Mouse (Mus musculus) granulocyte monocyte progenitor cell, adult 5-6 weeks (primary cell): ENCODE data around the gene Sstr4. TPM values are rescaled to one million over a fixed set of nuclear protein-coding genes. Genes with fewer than 3 reads are reported as not detected.
A peak's percentile ranks its signal among the peaks of the same experiment; 100 is the strongest.

ENCODE experiments used
- ATAC-seq: replicated peaks from 2 replicates; pipeline ENCODE4 v1.8.0; 2016; ENCODE audit warnings: mild to moderate bottlenecking, moderate TSS enrichment, inconsistent platforms; ENCODE audit not compliant: poor library complexity, severe bottlenecking
- total RNA-seq, 2 experiments: library from RNA; stranded (forward) in 1 of 2; stranded (reverse) in 1 of 2; fragments of 200-712, 200-1000 nt in 1 of 2; fragments of >200 nt in 1 of 2; fragmentation: Nextera tagmentation in 1 of 2; gene quantifications; 2 replicates each; pipeline ENCODE4 v1.2.3; 2014 to 2017

Sstr4 gene
- total RNA-seq, 2 experiments from 2014 or later: not detected

GRCm38 (mm10) chr2:148421706-148422105, 26.6 kb downstream of the Sstr4 start:
- ATAC-seq: no peak

GRCm38 (mm10) chr2:148425709-148426382, 30.7 kb downstream of the Sstr4 start:
- ATAC-seq: peak; percentile 24

- peak; percentile 15; the same call in 1 of the 2 replicates for ATAC-seq
Observed at GRCm38 (mm10) chr2:148427553-148427952, 32.4 kb downstream of the Sstr4 start.

- ATAC-seq: peak; percentile 83
Observed at GRCm38 (mm10) chr2:148428523-148428922, 33.4 kb downstream of the Sstr4 start.

- peak; percentile 23; the same call in 1 of the 2 replicates for ATAC-seq
Observed at GRCm38 (mm10) chr2:148429001-148429505, 33.9 kb downstream of the Sstr4 start.

GRCm38 (mm10) chr2:148430941-148431340, 35.8 kb downstream of the Sstr4 start:
- no peak for ATAC-seq

- ATAC-seq: no peak
Observed at GRCm38 (mm10) chr2:148432346-148432745, 37.2 kb downstream of the Sstr4 start.

- ATAC-seq: peak; percentile 34
Observed at GRCm38 (mm10) chr2:148436285-148436684, 41.1 kb downstream of the Sstr4 start.

- ATAC-seq: peak; percentile 7; the same call in 1 of the 2 replicates
Observed at GRCm38 (mm10) chr2:148439691-148440276, 44.6 kb downstream of the Sstr4 start.

GRCm38 (mm10) chr2:148441421-148441820, 46.3 kb downstream of the Sstr4 start:
- no peak for ATAC-seq

GRCm38 (mm10) chr2:148442172-148442571, 47.0 kb downstream of the Sstr4 start:
- ATAC-seq: peak; percentile 0; the same call in 1 of the 2 replicates

GRCm38 (mm10) chr2:148442710-148443109, 47.6 kb downstream of the Sstr4 start:
- ATAC-seq: no peak

GRCm38 (mm10) chr2:148443249-148443958, 48.3 kb downstream of the Sstr4 start, which contains the start of gene Cd93:
Gene Cd93 (minus strand): TSS chr2:148443563.
- peak; percentile 58 for ATAC-seq

- no peak for ATAC-seq
Observed at GRCm38 (mm10) chr2:148444472-148444871, 49.3 kb downstream of the Sstr4 start.

GRCm38 (mm10) chr2:148445616-148446015, 50.5 kb downstream of the Sstr4 start:
- peak; percentile 24 for ATAC-seq

Other genes with a start within 250 kb of the Sstr4 start
- 9.7 and 14.6 TPM in 2 replicates for gene Thbd, start 12.8 kb downstream of the Sstr4 start, total RNA-seq (2014; fragmentation: Nextera tagmentation)
- gene Thbd, start 12.8 kb downstream of the Sstr4 start, total RNA-seq (2017): 11.8 and 13.0 TPM in 2 replicates
- 148 and 150 TPM in 2 replicates for gene Cd93, start 48.2 kb downstream of the Sstr4 start, total RNA-seq (2014; fragmentation: Nextera tagmentation)
- gene Cd93, start 48.2 kb downstream of the Sstr4 start, total RNA-seq (2017): 145 TPM in 2 replicates